8 mouse cellular contexts compared by ENCODE assay signal in the genomic region with DNA sequence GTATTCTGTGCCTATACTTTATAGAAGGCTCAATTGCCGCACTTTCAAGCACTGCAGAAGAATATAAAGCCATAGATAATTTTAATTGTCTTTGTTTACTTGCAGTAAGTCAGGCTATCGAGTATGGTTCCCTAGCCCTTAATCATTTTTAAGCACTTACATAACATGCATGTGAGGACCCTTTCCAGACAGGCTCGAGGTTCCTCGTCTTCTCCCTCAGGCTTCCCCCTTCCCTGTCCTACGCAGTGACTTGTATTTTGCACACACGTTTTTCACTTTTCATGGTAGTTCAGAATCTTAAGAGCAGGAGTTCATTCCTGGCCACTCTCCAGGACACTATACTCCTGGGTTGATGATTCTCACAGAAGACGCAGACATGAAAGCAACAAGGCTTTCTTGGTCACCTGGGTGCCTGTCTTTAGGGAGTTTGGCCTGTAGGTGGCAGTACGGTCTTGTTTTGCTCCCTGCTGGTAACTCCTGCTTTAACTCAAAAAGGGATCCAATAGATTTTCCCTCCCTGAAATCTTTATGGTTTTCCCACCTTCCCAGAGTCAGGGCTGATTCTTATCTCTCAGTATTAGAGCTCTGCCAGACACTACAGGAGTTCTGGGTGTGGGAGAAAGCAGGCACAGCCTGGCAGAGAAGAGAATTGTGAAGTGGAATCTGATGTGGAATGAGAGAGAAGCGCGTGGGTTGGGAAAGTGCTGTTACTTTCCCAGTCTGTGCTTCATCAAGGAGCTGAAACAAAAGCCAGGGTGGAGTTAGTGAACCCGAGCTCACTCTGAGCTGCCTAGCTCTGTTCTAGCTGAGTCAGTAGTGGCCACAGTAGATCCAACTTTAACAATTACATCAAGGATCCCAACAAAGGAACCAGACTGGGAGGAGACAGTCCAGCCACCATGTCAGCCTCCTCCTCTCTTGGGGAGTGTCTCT.
A peak's percentile ranks its signal among the peaks of the same experiment; 100 is the strongest.
DNase-seq lines count a peak whose midpoint lies in the region; ATAC-seq and TF ChIP-seq lines count a peak whose summit lies in the region.

No protein-coding gene starts in this region.

- H3K9ac ChIP-seq in heart, embryonic 13.5 days, result peak overlapping the region; percentile 68; the same call in 1 of the 2 replicates
- H3K9ac ChIP-seq in kidney, postnatal 0 days (ENCODE audit: low read depth, low read length), result no peak overlapping the region
- no peak overlapping the region for H3K9ac ChIP-seq in neural tube, embryonic 14.5 days (replicated peaks; ENCODE audit: low read depth, low read length)

- H3K27ac ChIP-seq in embryonic facial prominence, embryonic 10.5 days (replicated peaks), result peak overlapping the region; percentile 79
- no peak overlapping the region for H3K27ac ChIP-seq in heart, embryonic 13.5 days (replicated peaks)
- no peak overlapping the region for H3K27ac ChIP-seq in kidney, postnatal 0 days
- no peak overlapping the region for H3K27ac ChIP-seq in neural tube, embryonic 14.5 days (ENCODE audit: low read depth, low read length)

- no peaks in the 10 kb centered on the region for H3K36me3 ChIP-seq in embryonic facial prominence, embryonic 10.5 days (replicated peaks)
- H3K36me3 ChIP-seq in heart, embryonic 13.5 days, result no peaks in the 10 kb centered on the region
- no peaks in the 10 kb centered on the region for H3K36me3 ChIP-seq in kidney, postnatal 0 days (ENCODE audit: insufficient read depth, low read length)
- H3K36me3 ChIP-seq in neural tube, embryonic 14.5 days (ENCODE audit: control insufficient read depth, insufficient read depth, low read length), result no peaks in the 10 kb centered on the region

- 48% methylated on average over 11 of the region's 11 CpGs for WGBS in embryonic facial prominence, embryonic 10.5 days
- WGBS in heart, embryonic 13.5 days, result 38% methylated on average over 11 of the region's 11 CpGs
- WGBS in kidney, postnatal 0 days, result 28% methylated on average over 11 of the region's 11 CpGs
- 42% methylated on average over 11 of the region's 11 CpGs for WGBS in neural tube, embryonic 14.5 days

- H3K4me3 ChIP-seq in embryonic facial prominence, embryonic 10.5 days, result no peak overlapping the region
- peak overlapping the region; percentile 20 for H3K4me3 ChIP-seq in heart, embryonic 13.5 days
- H3K4me3 ChIP-seq in kidney, postnatal 0 days (replicated peaks; ENCODE audit: low read depth, low read length), result no peak overlapping the region
- H3K4me3 ChIP-seq in neural tube, embryonic 14.5 days (ENCODE audit: low read depth, low read length), result no peak overlapping the region

- H3K27me3 ChIP-seq in embryonic facial prominence, embryonic 10.5 days (replicated peaks; ENCODE audit: low read depth, poor library complexity, severe bottlenecking), result no peaks in the 10 kb centered on the region
- H3K27me3 ChIP-seq in heart, embryonic 13.5 days (replicated peaks), result no peaks in the 10 kb centered on the region
- no peaks in the 10 kb centered on the region for H3K27me3 ChIP-seq in kidney, postnatal 0 days (ENCODE audit: insufficient read depth, low read length)
- no peaks in the 10 kb centered on the region for H3K27me3 ChIP-seq in neural tube, embryonic 14.5 days (ENCODE audit: control insufficient read depth, insufficient read depth, low read length)

- H3K4me2 ChIP-seq in heart, embryonic 13.5 days, result peak overlapping the region; percentile 62
- H3K4me2 ChIP-seq in kidney, postnatal 0 days (ENCODE audit: low read length), result peak overlapping the region; percentile 35
- no peak overlapping the region for H3K4me2 ChIP-seq in neural tube, embryonic 14.5 days (ENCODE audit: low read depth, low read length)

- peak; percentile 85 for TF ChIP-seq CTCF in kidney, postnatal 0 days (IDR thresholded peaks at IDR 0.05; ENCODE audit: low read depth)

- ATAC-seq in heart, embryonic 13.5 days (ENCODE audit: extremely low read depth, insufficient number of reproducible peaks, low FRiP score, low TSS enrichment), result peak; percentile 46; the same call in 1 of the 2 replicates
- peak; percentile 82 for ATAC-seq in kidney, postnatal 0 days (replicated peaks; ENCODE audit: low FRiP score, low read depth)
- peak; percentile 83 for ATAC-seq in neural tube, embryonic 14.5 days (ENCODE audit: low read depth)

- DNase-seq in thymus, postnatal 4 days, result peak; percentile 23
- DNase-seq in thymus, postnatal 14 days, result no peak
- DNase-seq in embryonic facial prominence, embryonic 10.5 days (ENCODE audit: low spot score), result peak; percentile 77
- peak; percentile 80 for DNase-seq in kidney, postnatal 0 days (ENCODE audit: low spot score)
- peak; percentile 48 for DNase-seq in liver
- DNase-seq in spleen, postnatal 36 days (ENCODE audit: low spot score in 2 of 2), result no peak

- H3K4me1 ChIP-seq in embryonic facial prominence, embryonic 10.5 days, result 0 out of 2 replicates have a peak, but pooled peaks cover 4% of the 10 kb centered on the region
- H3K4me1 ChIP-seq in heart, embryonic 13.5 days, result peaks cover 5% of the 10 kb centered on the region; the same call in 1 of the 2 replicates
- H3K4me1 ChIP-seq in kidney, postnatal 0 days (replicated peaks; ENCODE audit: insufficient read depth, low read length), result no peaks in the 10 kb centered on the region
- H3K4me1 ChIP-seq in neural tube, embryonic 14.5 days (ENCODE audit: control insufficient read depth, insufficient read depth, low read length), result no peaks in the 10 kb centered on the region

- H3K9me3 ChIP-seq in embryonic facial prominence, embryonic 10.5 days, result no peaks in the 10 kb centered on the region
- no peaks in the 10 kb centered on the region for H3K9me3 ChIP-seq in heart, embryonic 13.5 days
- no peaks in the 10 kb centered on the region for H3K9me3 ChIP-seq in kidney, postnatal 0 days (replicated peaks; ENCODE audit: low read length)
- H3K9me3 ChIP-seq in neural tube, embryonic 14.5 days (ENCODE audit: control insufficient read depth, low read length), result no peaks in the 10 kb centered on the region

Comparison
In these comparisons a context has a peak if more than half of its experiments do, and no peak if none do; other contexts are left out.
1. DNase-seq: peak in thymus, postnatal 4 days (single experiment), embryonic facial prominence, embryonic 10.5 days (single experiment), kidney, postnatal 0 days (single experiment) and liver (single experiment); none in thymus, postnatal 14 days (single experiment) and spleen, postnatal 36 days (0 of 2).
2. Peak in every context shown above with its lines, with median percentiles within 50 percentile points of each other: ATAC-seq.